Comparison of ENCODE assay signal across 8 mouse cellular contexts in genomic region chr2:152544691-152545090, GRCm38 (mm10). TPM values are rescaled to one million over a fixed set of nuclear protein-coding genes. Genes with fewer than 3 reads are reported as not detected.
DNase-seq lines count a peak whose midpoint lies in the region; ATAC-seq lines count a peak whose summit lies in the region.

No protein-coding gene starts in this region.

- no peak overlapping the region for H3K27ac ChIP-seq in midbrain, embryonic 14.5 days (replicated peaks; ENCODE audit: low read depth, low read length)

- no peaks in the 10 kb centered on the region for H3K9me3 ChIP-seq in midbrain, embryonic 14.5 days (ENCODE audit: control insufficient read depth, low read length)

- H3K4me2 ChIP-seq in midbrain, embryonic 14.5 days (ENCODE audit: low read length), result no peak overlapping the region

- H3K9ac ChIP-seq in midbrain, embryonic 14.5 days (replicated peaks; ENCODE audit: low read length), result no peak overlapping the region

- DNase-seq in heart, postnatal 10 days, result peak; percentile 29 to 37
- DNase-seq in heart, adult 9 months (ENCODE audit: low spot score in 2 of 2), result no peak
- peak; percentile 24 to 29 for DNase-seq in adrenal gland, adult 18-20 months (ENCODE audit: low spot score in 2 of 2)
- peak; percentile 48 for DNase-seq in embryo, embryonic 9.5 days (ENCODE audit: extremely low spot score)
- DNase-seq in induced T-regulatory cell, adult 2 months (ENCODE audit: low read depth), result peak; percentile 5
- DNase-seq in layer of hippocampus, postnatal 36 days, result peak; percentile 64 to 76
- peak; percentile 67 for DNase-seq in midbrain, embryonic 14.5 days
- no peak for DNase-seq in natural killer cell, adult 2 months (ENCODE audit: low spot score in 2 of 2)

- no peak overlapping the region for H3K4me3 ChIP-seq in midbrain, embryonic 14.5 days (replicated peaks; ENCODE audit: low read depth, low read length)

- no peak for ATAC-seq in midbrain, embryonic 14.5 days (ENCODE audit: low FRiP score, low TSS enrichment)

- no peaks in the 10 kb centered on the region for H3K27me3 ChIP-seq in midbrain, embryonic 14.5 days (ENCODE audit: control insufficient read depth, insufficient read depth, low read length)

- 21% methylated on average over 4 of the region's 4 CpGs for WGBS in midbrain, embryonic 14.5 days

- H3K4me1 ChIP-seq in midbrain, embryonic 14.5 days (ENCODE audit: control insufficient read depth, insufficient read depth, low read length), result no peaks in the 10 kb centered on the region

- H3K36me3 ChIP-seq in midbrain, embryonic 14.5 days (ENCODE audit: control insufficient read depth, insufficient read depth, low read length), result no peaks in the 10 kb centered on the region

- intact Hi-C loops in heart, postnatal 10 days (cut with DNase I), result loop anchor here (1.0 to 5.0 kb wide), 3 partner anchors 74 to 152 kb away; no protein-coding TSS in a partner anchor

RNA-seq across cellular contexts. Expression of gene Defb29, which starts 4.8 kb away (rescaled TPM):
- total RNA-seq in heart, postnatal 10 days (2021), result not detected
- not detected for total RNA-seq in adrenal gland, adult 18-20 months (2021)
- total RNA-seq in layer of hippocampus, postnatal 36 days (2021), result not detected
- polyA plus RNA-seq in midbrain, embryonic 14.5 days (2014; fragmentation: Nextera tagmentation; extraction: Ambion mirVana), result not detected in 2 replicates

RNA-seq across cellular contexts. Expression of gene Gm17416, which starts 24.4 kb away (rescaled TPM):
- total RNA-seq in heart, postnatal 10 days (2021), result not detected
- total RNA-seq in adrenal gland, adult 18-20 months (2021), result not detected
- not detected for total RNA-seq in layer of hippocampus, postnatal 36 days (2021)
- polyA plus RNA-seq in midbrain, embryonic 14.5 days (2014; fragmentation: Nextera tagmentation; extraction: Ambion mirVana), result not detected in 2 replicates

RNA-seq across cellular contexts. Expression of gene Defb28, which starts 26.6 kb away (rescaled TPM):
- not detected for total RNA-seq in heart, postnatal 10 days (2021)
- total RNA-seq in adrenal gland, adult 18-20 months (2021), result not detected
- not detected for total RNA-seq in layer of hippocampus, postnatal 36 days (2021)
- not detected in 2 replicates for polyA plus RNA-seq in midbrain, embryonic 14.5 days (2014; fragmentation: Nextera tagmentation; extraction: Ambion mirVana)

RNA-seq across cellular contexts. Expression of gene Defb21, which starts 27.9 kb away (rescaled TPM):
- total RNA-seq in heart, postnatal 10 days (2021), result not detected
- not detected for total RNA-seq in adrenal gland, adult 18-20 months (2021)
- total RNA-seq in layer of hippocampus, postnatal 36 days (2021), result not detected
- polyA plus RNA-seq in midbrain, embryonic 14.5 days (2014; fragmentation: Nextera tagmentation; extraction: Ambion mirVana), result not detected in 2 replicates

RNA-seq across cellular contexts. Expression of gene Defb26, which starts 33.2 kb away (rescaled TPM):
- not detected for total RNA-seq in heart, postnatal 10 days (2021)
- not detected for total RNA-seq in adrenal gland, adult 18-20 months (2021)
- not detected for total RNA-seq in layer of hippocampus, postnatal 36 days (2021)
- polyA plus RNA-seq in midbrain, embryonic 14.5 days (2014; fragmentation: Nextera tagmentation; extraction: Ambion mirVana), result not detected in 2 replicates

Comparison
In these comparisons a context has a peak if more than half of its experiments do, and no peak if none do; other contexts are left out.
1. DNase-seq: peak in heart, postnatal 10 days (2 of 2), adrenal gland, adult 18-20 months (2 of 2), embryo, embryonic 9.5 days (single experiment), induced T-regulatory cell, adult 2 months (single experiment), layer of hippocampus, postnatal 36 days (2 of 2) and midbrain, embryonic 14.5 days (single experiment); none in heart, adult 9 months (0 of 2) and natural killer cell, adult 2 months (0 of 2).